Comparison of ENCODE assay signal across 21 mouse cellular contexts in genomic region chr19:20623416-20623815, GRCm38 (mm10).
DNase-seq lines count a peak whose midpoint lies in the region; ATAC-seq and TF ChIP-seq lines count a peak whose summit lies in the region.
"Had no signal": no experiment of that assay in that cellular context is flagged by ENCODE, and none has a peak within 500 bp of the region (broad histone marks: within the 10 kb centered on the region; RNA-seq: fewer than 3 reads in every experiment).

No protein-coding gene starts in this region.

- no peak for TF ChIP-seq POLR2A in testis, adult 2 months (IDR thresholded peaks at IDR 0.05; ENCODE audit: control insufficient read depth, low read depth, low read length)

- no peak overlapping the region for H3K27ac ChIP-seq in hindbrain, postnatal 0 days
- H3K27ac ChIP-seq in hindbrain, embryonic 16.5 days (ENCODE audit: low read depth, low read length): no peak overlapping the region
- H3K27ac ChIP-seq in testis, adult 2 months (ENCODE audit: control insufficient read depth, insufficient read depth, low read depth, low read length): peak overlapping the region; percentile 39; the same call in 1 of the 2 replicates
- H3K27ac ChIP-seq: embryonic facial prominence, embryonic 12.5 days; embryonic facial prominence, embryonic 15.5 days; gastrocnemius, adult 2 months; hindbrain, embryonic 13.5 days had no signal

- no peaks in the 10 kb centered on the region for H3K27me3 ChIP-seq in hindbrain, postnatal 0 days (ENCODE audit: insufficient read depth, low read length)
- no peaks in the 10 kb centered on the region for H3K27me3 ChIP-seq in hindbrain, embryonic 16.5 days (replicated peaks; ENCODE audit: control insufficient read depth, insufficient read depth, low read length)
- H3K27me3 ChIP-seq in testis, adult 2 months (ENCODE audit: control insufficient read depth, insufficient read depth, low read length): no peaks in the 10 kb centered on the region
- H3K27me3 ChIP-seq: embryonic facial prominence, embryonic 12.5 days; embryonic facial prominence, embryonic 15.5 days; hindbrain, embryonic 13.5 days had no signal

- no peak overlapping the region for H3K4me2 ChIP-seq in hindbrain, postnatal 0 days (ENCODE audit: low read depth, low read length)
- H3K4me2 ChIP-seq in hindbrain, embryonic 16.5 days (ENCODE audit: low read length): no peak overlapping the region
- H3K4me2 ChIP-seq: embryonic facial prominence, embryonic 12.5 days; embryonic facial prominence, embryonic 15.5 days; heart, embryonic 11.5 days; hindbrain, embryonic 13.5 days had no signal

- no peaks in the 10 kb centered on the region for H3K9me3 ChIP-seq in hindbrain, postnatal 0 days (ENCODE audit: low read length)
- no peaks in the 10 kb centered on the region for H3K9me3 ChIP-seq in hindbrain, embryonic 16.5 days (ENCODE audit: control insufficient read depth, low read length)
- H3K9me3 ChIP-seq: embryonic facial prominence, embryonic 12.5 days; embryonic facial prominence, embryonic 15.5 days; hindbrain, embryonic 13.5 days had no signal

- H3K9ac ChIP-seq in hindbrain, postnatal 0 days (replicated peaks; ENCODE audit: low read length): no peak overlapping the region
- H3K9ac ChIP-seq in hindbrain, embryonic 16.5 days (ENCODE audit: low read depth, low read length): no peak overlapping the region
- H3K9ac ChIP-seq: embryonic facial prominence, embryonic 12.5 days; embryonic facial prominence, embryonic 15.5 days; forebrain, postnatal 0 days; hindbrain, embryonic 13.5 days had no signal

- no peak for ATAC-seq in hindbrain, postnatal 0 days
- ATAC-seq in hindbrain, embryonic 16.5 days: no peak
- ATAC-seq: activated CD4-positive, CD25-positive, alpha-beta regulatory T cell, adult 4 months; forebrain, embryonic 14.5 days; forebrain, postnatal 0 days had no signal

- no peak overlapping the region for H3K4me3 ChIP-seq in hindbrain, postnatal 0 days (ENCODE audit: low read length)
- H3K4me3 ChIP-seq in hindbrain, embryonic 16.5 days (ENCODE audit: low read length): no peak overlapping the region
- H3K4me3 ChIP-seq in testis, adult 2 months (ENCODE audit: control insufficient read depth, low read depth, low read length): no peak overlapping the region
- H3K4me3 ChIP-seq: embryonic facial prominence, embryonic 12.5 days; embryonic facial prominence, embryonic 15.5 days; gastrocnemius, adult 2 months; hindbrain, embryonic 13.5 days had no signal

- peak; percentile 10 to 32 for DNase-seq in cerebellum, postnatal 10 days
- no peak for DNase-seq in cerebellum, postnatal 4 days (ENCODE audit: low spot score in 2 of 2)
- peak; percentile 15 for DNase-seq in hindbrain, postnatal 0 days (ENCODE audit: low spot score)
- no peak for DNase-seq in testis, postnatal 10 days (ENCODE audit: low spot score)
- DNase-seq in layer of hippocampus, adult 9-10 months (ENCODE audit: low spot score): no peak
- DNase-seq: adrenal gland, adult 8-10 months; adrenal gland, postnatal 25 days; cerebellum, adult 2 months; cerebellum, adult 9-11 months; forebrain, postnatal 0 days; gastrocnemius, adult 2 months; gastrocnemius, postnatal 14 days; heart, adult 11 months had no signal

- no peak for TF ChIP-seq CTCF in hindbrain, postnatal 0 days (IDR thresholded peaks at IDR 0.05; ENCODE audit: low read depth)
- TF ChIP-seq CTCF in testis, adult 2 months (IDR thresholded peaks at IDR 0.05; ENCODE audit: control insufficient read depth, insufficient read depth, insufficient replicate concordance, low read depth, low read length): no peak

- H3K36me3 ChIP-seq in hindbrain, postnatal 0 days (ENCODE audit: insufficient read depth, low read length): no peaks in the 10 kb centered on the region
- no peaks in the 10 kb centered on the region for H3K36me3 ChIP-seq in hindbrain, embryonic 16.5 days (ENCODE audit: control insufficient read depth, insufficient read depth, low read length)
- H3K36me3 ChIP-seq in testis, adult 2 months (ENCODE audit: control insufficient read depth, insufficient read depth, low read length): no peaks in the 10 kb centered on the region
- H3K36me3 ChIP-seq: embryonic facial prominence, embryonic 12.5 days; embryonic facial prominence, embryonic 15.5 days; hindbrain, embryonic 13.5 days had no signal

- WGBS in hindbrain, postnatal 0 days: 44% methylated on average over 10 of the region's 10 CpGs
- 49% methylated on average over 10 of the region's 10 CpGs for WGBS in hindbrain, embryonic 16.5 days

- no peaks in the 10 kb centered on the region for H3K4me1 ChIP-seq in hindbrain, postnatal 0 days (ENCODE audit: insufficient read depth, low read length)
- no peaks in the 10 kb centered on the region for H3K4me1 ChIP-seq in hindbrain, embryonic 16.5 days (ENCODE audit: control insufficient read depth, insufficient read depth, low read depth, low read length)
- H3K4me1 ChIP-seq in testis, adult 2 months (ENCODE audit: control insufficient read depth, insufficient read depth, low read length): no peaks in the 10 kb centered on the region
- H3K4me1 ChIP-seq: embryonic facial prominence, embryonic 12.5 days; embryonic facial prominence, embryonic 15.5 days had no signal

Comparison
In these comparisons a context has a peak if more than half of its experiments do, and no peak if none do; other contexts are left out.
1. DNase-seq: peak in cerebellum, postnatal 10 days (2 of 2) and hindbrain, postnatal 0 days (single experiment); none in cerebellum, postnatal 4 days (0 of 2), testis, postnatal 10 days (single experiment) and layer of hippocampus, adult 9-10 months (single experiment).